Mouse (Mus musculus) liver, adult 2 months (tissue): ENCODE results near the gene Cct8l1.

Source experiments
- CTCF ChIP-seq: fragments of 200-500 bp; IDR thresholded peaks from 2 replicates; pipeline ENCODE4 v1.5.1; 2011; ENCODE audit warnings: low read depth, low read length, control low read depth
- POLR2A ChIP-seq: fragments of 200-500 bp; IDR thresholded peaks from 2 replicates; pipeline ENCODE4 v1.6.1; 2011; ENCODE audit warnings: low read length, control low read depth; ENCODE audit not compliant: insufficient read depth; ENCODE audit errors: extremely low read depth

DNA sequence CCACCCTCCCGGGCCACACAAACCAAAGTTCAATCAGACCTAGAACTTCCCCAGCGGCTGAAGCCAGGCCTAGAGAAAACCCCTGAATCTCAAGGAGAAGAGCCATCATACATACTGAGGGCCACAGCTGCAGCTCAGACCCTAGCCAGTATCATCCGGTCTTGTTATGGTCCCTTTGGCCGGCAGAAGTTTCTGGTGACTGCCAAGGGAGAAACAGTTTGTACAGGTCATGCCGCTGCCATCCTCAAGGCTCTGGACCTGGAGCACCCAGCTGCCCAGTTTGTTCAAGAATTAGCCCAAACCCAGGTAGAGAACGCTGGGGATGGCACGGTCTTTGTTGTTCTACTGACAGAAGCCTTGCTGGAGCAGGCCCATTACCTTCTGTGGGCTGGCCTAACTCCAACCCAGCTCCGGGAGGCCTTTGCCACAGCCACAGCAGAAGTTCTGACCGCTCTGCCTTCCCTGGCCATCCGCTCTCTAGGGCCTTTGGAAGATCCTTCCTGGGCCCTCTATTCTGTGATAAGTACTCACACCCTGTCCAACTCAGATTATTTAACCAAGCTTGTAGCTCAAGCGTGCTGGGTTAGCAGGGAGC is 531 bp downstream of the Cct8l1 start:
- TF ChIP-seq POLR2A: no peak
- no peak for TF ChIP-seq CTCF
